Mouse (Mus musculus) G1E (cell line): ENCODE measurements around the gene Cldn34b2. TPM values are rescaled to one million over a fixed set of nuclear protein-coding genes. Genes with fewer than 3 reads are reported as not detected.

Experiments
- polyA plus RNA-seq: library from polyadenylated mRNA; stranded (reverse); fragments of >175 nt; gene quantifications from 2 replicates; pipeline ENCODE4 v1.2.3, GENCODE M21; 2012
- total RNA-seq, 2 experiments: library from RNA; stranded (forward) in 1 of 2; stranded (reverse) in 1 of 2; fragments of 200-1000 nt in 1 of 2; fragments of >200 nt in 1 of 2; fragmentation: Nextera tagmentation in 1 of 2; gene quantifications; 2 replicates each; pipeline ENCODE4 v1.2.3; 2014 to 2017

The Cldn34b2 gene
- total and polyA plus RNA-seq, 3 experiments: not detected

Other genes starting within 250 kb of the Cldn34b2 start
- gene Cldn34b1, start 238.1 kb downstream of the Cldn34b2 start, total RNA-seq (2014; fragmentation: Nextera tagmentation): not detected in 2 replicates
- not detected in 2 replicates for gene Cldn34b1, start 238.1 kb downstream of the Cldn34b2 start, total RNA-seq (2017)
- gene Cldn34b1, start 238.1 kb downstream of the Cldn34b2 start, polyA plus RNA-seq: not detected in 2 replicates
- not detected in 2 replicates for gene Magea6, start 192.4 kb downstream of the Cldn34b2 start, total RNA-seq (2014; fragmentation: Nextera tagmentation)
- not detected in 2 replicates for gene Magea6, start 192.4 kb downstream of the Cldn34b2 start, total RNA-seq (2017)
- not detected in 2 replicates for gene Magea6, start 192.4 kb downstream of the Cldn34b2 start, polyA plus RNA-seq
- gene Magea3, start 178.9 kb downstream of the Cldn34b2 start, total RNA-seq (2014; fragmentation: Nextera tagmentation): not detected in 2 replicates
- gene Magea3, start 178.9 kb downstream of the Cldn34b2 start, total RNA-seq (2017): not detected in 2 replicates
- not detected in 2 replicates for gene Magea3, start 178.9 kb downstream of the Cldn34b2 start, polyA plus RNA-seq
- gene Magea8, start 132.6 kb downstream of the Cldn34b2 start, total RNA-seq (2014; fragmentation: Nextera tagmentation): not detected in 2 replicates
- gene Magea8, start 132.6 kb downstream of the Cldn34b2 start, total RNA-seq (2017): 0.11 TPM in 1 of 2 replicates, not detected in the other
- not detected in 2 replicates for gene Magea8, start 132.6 kb downstream of the Cldn34b2 start, polyA plus RNA-seq
- gene Magea5, start 65.3 kb downstream of the Cldn34b2 start, total RNA-seq (2014; fragmentation: Nextera tagmentation): not detected in 2 replicates
- not detected in 2 replicates for gene Magea5, start 65.3 kb downstream of the Cldn34b2 start, total RNA-seq (2017)
- not detected in 2 replicates for gene Magea5, start 65.3 kb downstream of the Cldn34b2 start, polyA plus RNA-seq
- gene Magea1, start 38.6 kb downstream of the Cldn34b2 start, total RNA-seq (2014; fragmentation: Nextera tagmentation): not detected in 2 replicates
- gene Magea1, start 38.6 kb downstream of the Cldn34b2 start, total RNA-seq (2017): not detected in 2 replicates
- not detected in 2 replicates for gene Magea1, start 38.6 kb downstream of the Cldn34b2 start, polyA plus RNA-seq
- gene Magea2, start 34.7 kb downstream of the Cldn34b2 start, total RNA-seq (2014; fragmentation: Nextera tagmentation): not detected in 2 replicates
- not detected in 2 replicates for gene Magea2, start 34.7 kb downstream of the Cldn34b2 start, total RNA-seq (2017)
- not detected in 2 replicates for gene Magea2, start 34.7 kb downstream of the Cldn34b2 start, polyA plus RNA-seq
- gene Sat1, start 88.0 kb upstream of the Cldn34b2 start, total RNA-seq (2014; fragmentation: Nextera tagmentation): 120 and 123 TPM in 2 replicates
- 269 and 270 TPM in 2 replicates for gene Sat1, start 88.0 kb upstream of the Cldn34b2 start, total RNA-seq (2017)
- gene Sat1, start 88.0 kb upstream of the Cldn34b2 start, polyA plus RNA-seq: 5.4 and 35.0 TPM in 2 replicates
- 22.6 and 23.3 TPM in 2 replicates for gene Acot9, start 134.0 kb upstream of the Cldn34b2 start, total RNA-seq (2014; fragmentation: Nextera tagmentation)
- gene Acot9, start 134.0 kb upstream of the Cldn34b2 start, total RNA-seq (2017): 32.6 and 34.0 TPM in 2 replicates
- 1.3 and 4.5 TPM in 2 replicates for gene Acot9, start 134.0 kb upstream of the Cldn34b2 start, polyA plus RNA-seq
- gene Prdx4, start 212.3 kb upstream of the Cldn34b2 start, total RNA-seq (2014; fragmentation: Nextera tagmentation): 65.5 and 70.1 TPM in 2 replicates
- gene Prdx4, start 212.3 kb upstream of the Cldn34b2 start, total RNA-seq (2017): 164 and 180 TPM in 2 replicates
- 53.4 and 71.7 TPM in 2 replicates for gene Prdx4, start 212.3 kb upstream of the Cldn34b2 start, polyA plus RNA-seq